Mouse (Mus musculus) olfactory bulb, adult 2 months (tissue): Measurements from ENCODE around the gene Cbx7. TPM values are rescaled to one million over a fixed set of nuclear protein-coding genes. Genes with fewer than 3 reads are reported as not detected.
"Not testable (repeated sequence)": the region's sequence is repeated elsewhere in the genome, so short reads cannot be mapped to it uniquely, and the experiment has no call there.

Experiments
- H3K27ac ChIP-seq: fragments of 200-500 bp; 2 replicates; pipeline ENCODE4 v1.5.1; 2012; ENCODE audit warnings: low read depth, low read length; ENCODE audit not compliant: insufficient read depth
- H3K4me1 ChIP-seq: fragments of 200-500 bp; 2 replicates; pipeline ENCODE4 v1.6.1; 2012; ENCODE audit warnings: low read length; ENCODE audit not compliant: control insufficient read depth, insufficient read depth
- H3K4me3 ChIP-seq: fragments of 200-500 bp; 2 replicates; pipeline ENCODE4 v1.5.1; 2012; ENCODE audit warnings: mild to moderate bottlenecking, low read depth, low read length, moderate library complexity; ENCODE audit not compliant: insufficient read depth
- CTCF ChIP-seq: fragments of 200-500 bp; IDR thresholded peaks from 2 replicates; pipeline ENCODE4 v1.5.1; 2012; ENCODE audit warnings: low read depth, mild to moderate bottlenecking, low read length, moderate library complexity; ENCODE audit not compliant: insufficient read depth
- POLR2A ChIP-seq: fragments of 200-500 bp; IDR thresholded peaks from 2 replicates; pipeline ENCODE4 v1.6.1; 2012; ENCODE audit warnings: mild to moderate bottlenecking, low read depth, low read length, moderate library complexity; ENCODE audit not compliant: insufficient read depth
- WGBS: fragments of 180-500 bp; shearing (Covaris S2); methylation state at CpG from one replicate; pipeline ENCODE4 v1.1.7; 2018; 5-methylcytosine and 5-hydroxymethylcytosine counted together
- polyA plus RNA-seq: library from polyadenylated mRNA; stranded (reverse); fragments of >200 nt; gene quantifications from 2 replicates; pipeline ENCODE4 v1.2.4, GENCODE M21; 2012; ENCODE audit warnings: low replicate concordance; ENCODE audit not compliant: missing spikeins, insufficient read depth, insufficient read length

Gene Cbx7
- polyA plus RNA-seq, 1 experiment: not detected

GRCm38 (mm10) chr15:79946022-79946421 lies 24.9 kb downstream of the Cbx7 start:
- TF ChIP-seq CTCF: peak; percentile 92
- TF ChIP-seq POLR2A: no peak
- Histone ChIP-seq H3K4me3 (no peak overlapping the region), H3K4me1 (peaks cover 17% of the 10 kb centered on the region), H3K27ac (no peak overlapping the region)
- 8% methylated on average over 4 of the region's 4 CpGs for WGBS

- 84% methylated on average over 5 of the region's 5 CpGs for WGBS
- H3K4me3 ChIP-seq: no peak overlapping the region
- TF ChIP-seq POLR2A: no peak
- no peak for TF ChIP-seq CTCF
- H3K4me1 ChIP-seq: peaks cover 6% of the 10 kb centered on the region
- no peak overlapping the region for H3K27ac ChIP-seq
Measured at GRCm38 (mm10) chr15:79944948-79945347, 26.0 kb downstream of the Cbx7 start.

DNA sequence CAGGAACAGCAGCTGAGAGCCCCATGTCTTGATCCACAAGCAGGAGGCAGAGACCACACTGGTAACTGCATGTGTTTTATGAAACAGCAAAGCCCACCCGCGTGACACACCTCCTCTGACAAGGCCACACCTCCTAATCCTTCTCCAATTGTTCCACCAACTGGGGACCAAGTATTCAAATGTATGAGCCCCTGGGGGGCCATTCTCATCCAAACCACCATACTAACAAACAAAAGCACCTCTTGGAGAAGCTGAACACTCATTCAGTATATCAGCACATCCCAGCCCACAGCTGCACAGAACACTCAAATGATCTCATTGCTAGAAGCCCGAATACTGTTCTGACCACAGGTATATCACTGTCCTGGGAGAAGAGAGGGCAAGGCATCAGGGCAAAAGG lies 27.3 kb downstream of the Cbx7 start:
- no peak for TF ChIP-seq POLR2A
- TF ChIP-seq CTCF: no peak
- no peak overlapping the region for H3K4me3 ChIP-seq
- no peak overlapping the region for H3K27ac ChIP-seq
- H3K4me1 ChIP-seq: 0 out of 2 replicates have a peak, but pooled peaks cover 2% of the 10 kb centered on the region
- WGBS: 75% methylated on average over 3 of the region's 3 CpGs

- WGBS: 90% methylated on average over 6 of the region's 6 CpGs
- H3K4me3 ChIP-seq: no peak overlapping the region
- 0 out of 2 replicates have a peak, but pooled peaks cover 2% of the 10 kb centered on the region for H3K4me1 ChIP-seq
- no peak overlapping the region for H3K27ac ChIP-seq
- TF ChIP-seq POLR2A (no peak), CTCF (no peak)
Measured at GRCm38 (mm10) chr15:79942541-79942940, 28.4 kb downstream of the Cbx7 start.

- TF ChIP-seq POLR2A (no peak), CTCF (no peak)
- Histone ChIP-seq H3K27ac (no peak overlapping the region), H3K4me3 (no peak overlapping the region), H3K4me1 (0 out of 2 replicates have a peak, but pooled peaks cover 2% of the 10 kb centered on the region)
- WGBS: 27% methylated on average over 8 of the region's 8 CpGs
Measured at GRCm38 (mm10) chr15:79940932-79941331, 30.0 kb downstream of the Cbx7 start.

- H3K27ac ChIP-seq: no peak overlapping the region
- 86% methylated on average over 16 of the region's 16 CpGs for WGBS
- H3K4me1 ChIP-seq: 0 out of 2 replicates have a peak, but pooled peaks cover 2% of the 10 kb centered on the region
- TF ChIP-seq CTCF: no peak
- no peak for TF ChIP-seq POLR2A
- no peak overlapping the region for H3K4me3 ChIP-seq
Measured at GRCm38 (mm10) chr15:79939913-79940312, 31.0 kb downstream of the Cbx7 start.

- WGBS: 81% methylated on average over 6 of the region's 7 CpGs
- not testable (repeated sequence) for H3K27ac ChIP-seq, H3K4me1 ChIP-seq, H3K4me3 ChIP-seq
Measured at GRCm38 (mm10) chr15:79939501-79939900, 31.4 kb downstream of the Cbx7 start.

GRCm38 (mm10) chr15:79939020-79939419 lies 31.9 kb downstream of the Cbx7 start:
- Histone ChIP-seq H3K4me3 (no peak overlapping the region), H3K27ac (no peak overlapping the region), H3K4me1 (peaks cover 5% of the 10 kb centered on the region; the same call in 1 of the 2 replicates)
- 92% methylated on average over 12 of the region's 12 CpGs for WGBS
- TF ChIP-seq CTCF (no peak), POLR2A (no peak)

- TF ChIP-seq CTCF: no peak
- TF ChIP-seq POLR2A: no peak
- Histone ChIP-seq H3K4me3 (no peak overlapping the region), H3K27ac (no peak overlapping the region), H3K4me1 (peaks cover 22% of the 10 kb centered on the region)
- WGBS: 76% methylated on average over 7 of the region's 7 CpGs
Measured at GRCm38 (mm10) chr15:79936374-79936751, 34.6 kb downstream of the Cbx7 start.
